In the genomic region with DNA sequence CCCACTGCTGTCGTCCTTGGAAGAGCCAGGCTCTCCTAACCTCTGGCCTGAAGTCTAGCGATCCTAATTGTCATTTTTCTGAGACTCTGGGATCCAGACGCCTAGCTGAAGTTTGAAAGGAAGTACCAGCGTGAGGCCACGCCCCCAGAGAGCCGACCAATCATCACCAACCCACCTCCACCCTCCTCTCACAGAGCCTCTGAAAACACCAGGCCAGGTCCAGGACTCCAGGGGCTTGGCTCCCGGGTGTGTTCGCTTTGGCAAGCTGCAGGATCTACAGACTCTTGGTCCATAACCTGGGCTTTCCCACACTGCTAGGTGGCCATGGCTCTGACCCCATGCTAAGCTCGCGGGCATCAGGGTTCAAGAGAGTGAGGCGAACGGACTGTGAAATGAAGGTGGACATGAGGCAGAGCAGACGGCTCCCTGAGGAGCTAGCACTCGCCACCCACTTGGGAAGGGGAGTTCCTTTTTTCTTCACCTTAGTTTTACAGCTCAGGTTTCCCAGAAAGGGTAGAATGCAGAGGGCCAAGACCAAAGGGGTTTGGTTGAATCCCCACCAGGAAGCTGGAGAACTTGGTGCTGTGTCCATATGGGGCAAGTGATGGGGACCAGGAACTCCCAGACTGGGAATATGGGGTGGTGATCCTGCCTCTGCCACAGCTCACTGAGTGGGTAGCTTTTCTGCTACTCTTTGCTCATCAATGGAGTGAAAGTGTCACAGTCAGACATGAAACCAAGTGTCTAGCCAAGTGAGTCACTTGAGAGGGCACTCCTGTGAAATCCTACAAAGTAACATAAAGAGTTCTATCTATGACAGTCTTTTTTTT, we compare ENCODE assay signal across 8 mouse cellular contexts. TPM values are rescaled to one million over a fixed set of nuclear protein-coding genes. Genes with fewer than 3 reads are reported as not detected.
DNase-seq lines count a peak whose midpoint lies in the region; ATAC-seq and TF ChIP-seq lines count a peak whose summit lies in the region.

No protein-coding gene starts in this region.

- no peak for TF ChIP-seq POLR2A in thymus, adult 2 months (IDR thresholded peaks at IDR 0.05; ENCODE audit: control insufficient read depth, extremely low read depth, insufficient read depth, low read length, poor library complexity)

- H3K36me3 ChIP-seq in intestine, postnatal 0 days (ENCODE audit: control insufficient read depth, insufficient read depth): no peaks in the 10 kb centered on the region
- no peaks in the 10 kb centered on the region for H3K36me3 ChIP-seq in liver, embryonic 16.5 days (ENCODE audit: control insufficient read depth, insufficient read depth)
- no peaks in the 10 kb centered on the region; the same call in 1 of the 2 replicates for H3K36me3 ChIP-seq in neural tube, embryonic 11.5 days (ENCODE audit: control insufficient read depth, insufficient read depth, low read length)
- no peaks in the 10 kb centered on the region for H3K36me3 ChIP-seq in thymus, adult 2 months (ENCODE audit: control insufficient read depth, insufficient read depth, low read length)

- H3K27me3 ChIP-seq in intestine, postnatal 0 days (replicated peaks; ENCODE audit: control insufficient read depth, insufficient read depth, low read length): no peaks in the 10 kb centered on the region
- no peaks in the 10 kb centered on the region for H3K27me3 ChIP-seq in liver, embryonic 16.5 days (ENCODE audit: control insufficient read depth, insufficient read depth, low read depth, low read length)
- no peaks in the 10 kb centered on the region for H3K27me3 ChIP-seq in neural tube, embryonic 11.5 days (ENCODE audit: control insufficient read depth, insufficient read depth, low read length)
- H3K27me3 ChIP-seq in thymus, adult 2 months (ENCODE audit: control insufficient read depth, insufficient read depth, low read length): no peaks in the 10 kb centered on the region

- H3K4me2 ChIP-seq in intestine, postnatal 0 days (replicated peaks; ENCODE audit: low read depth): peak overlapping the region; percentile 79
- peak overlapping the region; percentile 79 for H3K4me2 ChIP-seq in liver, embryonic 16.5 days (ENCODE audit: low read depth, low read length)
- peak overlapping the region; percentile 48 for H3K4me2 ChIP-seq in neural tube, embryonic 11.5 days (ENCODE audit: low read depth)

- peak; percentile 41 for DNase-seq in layer of hippocampus, adult 11-12 months (ENCODE audit: low spot score)
- no peak for DNase-seq in layer of hippocampus, postnatal 25 days (ENCODE audit: extremely low spot score in 1 of 2, low spot score in 1 of 2)
- DNase-seq in embryo, embryonic 11.5 days (ENCODE audit: low read depth, low spot score): peak; percentile 52
- peak; percentile 85 to 87 for DNase-seq in heart, adult 18-20 months
- DNase-seq in neural tube, embryonic 11.5 days (ENCODE audit: low spot score): peak; percentile 58
- peak; percentile 74 for DNase-seq in thymus, adult 2 months

- no peaks in the 10 kb centered on the region for H3K9me3 ChIP-seq in intestine, postnatal 0 days (ENCODE audit: control insufficient read depth)
- no peaks in the 10 kb centered on the region for H3K9me3 ChIP-seq in liver, embryonic 16.5 days (replicated peaks; ENCODE audit: control insufficient read depth, low read length)
- no peaks in the 10 kb centered on the region for H3K9me3 ChIP-seq in neural tube, embryonic 11.5 days (ENCODE audit: control insufficient read depth, low read length)

- peak overlapping the region; percentile 34; the same call in 1 of the 2 replicates for H3K9ac ChIP-seq in intestine, postnatal 0 days (ENCODE audit: low read depth, low read length)
- peak overlapping the region; percentile 58 for H3K9ac ChIP-seq in liver, embryonic 16.5 days (ENCODE audit: low read depth, low read length)
- 0 out of 2 replicates have a peak overlapping the region, but pooled peaks have one; percentile 41 for H3K9ac ChIP-seq in neural tube, embryonic 11.5 days (ENCODE audit: low read length)

- no peak for TF ChIP-seq CTCF in intestine, postnatal 0 days (IDR thresholded peaks at IDR 0.05; ENCODE audit: low read depth)
- no peak for TF ChIP-seq CTCF in thymus, adult 2 months (IDR thresholded peaks at IDR 0.05; ENCODE audit: borderline replicate concordance, control insufficient read depth, extremely low read depth, insufficient read depth, low read length, poor library complexity)

- WGBS in intestine, postnatal 0 days: 4% methylated on average over 14 of the region's 14 CpGs
- 8% methylated on average over 14 of the region's 14 CpGs for WGBS in liver, embryonic 16.5 days (ENCODE audit: insufficient replicate concordance)
- 5% methylated on average over 14 of the region's 14 CpGs for WGBS in neural tube, embryonic 11.5 days
- 13% methylated on average over 14 of the region's 14 CpGs for WGBS in thymus, adult 2 months

- no peak overlapping the region for H3K27ac ChIP-seq in intestine, postnatal 0 days (ENCODE audit: low read depth, low read length)
- H3K27ac ChIP-seq in liver, embryonic 16.5 days (ENCODE audit: low read length): peak overlapping the region; percentile 19; the same call in 1 of the 2 replicates
- H3K27ac ChIP-seq in neural tube, embryonic 11.5 days (ENCODE audit: low read depth, low read length): no peak overlapping the region
- peak overlapping the region; percentile 25; the same call in 1 of the 2 replicates for H3K27ac ChIP-seq in thymus, adult 2 months (ENCODE audit: control insufficient read depth, insufficient read depth, low read length)

- peak overlapping the region; percentile 35 for H3K4me3 ChIP-seq in intestine, postnatal 0 days (ENCODE audit: low read depth, low read length)
- H3K4me3 ChIP-seq in liver, embryonic 16.5 days (ENCODE audit: low read depth, low read length): peak overlapping the region; percentile 56
- peak overlapping the region; percentile 23; the same call in 1 of the 2 replicates for H3K4me3 ChIP-seq in neural tube, embryonic 11.5 days (ENCODE audit: low read depth, low read length)
- H3K4me3 ChIP-seq in thymus, adult 2 months (ENCODE audit: control insufficient read depth, insufficient read depth, low read length): peak overlapping the region; percentile 39

- H3K4me1 ChIP-seq in intestine, postnatal 0 days (replicated peaks; ENCODE audit: control insufficient read depth, insufficient read depth, low read length): no peaks in the 10 kb centered on the region
- peaks cover 8% of the 10 kb centered on the region for H3K4me1 ChIP-seq in liver, embryonic 16.5 days (ENCODE audit: control insufficient read depth, low read depth, low read length)
- H3K4me1 ChIP-seq in neural tube, embryonic 11.5 days (ENCODE audit: control insufficient read depth, insufficient read depth, low read length): no peaks in the 10 kb centered on the region
- peaks cover 9% of the 10 kb centered on the region for H3K4me1 ChIP-seq in thymus, adult 2 months (replicated peaks; ENCODE audit: control insufficient read depth, insufficient read depth, low read length)

- peak; percentile 91 for ATAC-seq in intestine, postnatal 0 days
- ATAC-seq in liver, embryonic 16.5 days (ENCODE audit: low read depth): peak; percentile 97
- ATAC-seq in neural tube, embryonic 11.5 days (ENCODE audit: insufficient read depth, low FRiP score, low TSS enrichment): peak; percentile 81; the same call in 1 of the 2 replicates

RNA-seq across cellular contexts. Expression of gene Scaf8, which starts 12.2 kb away (rescaled TPM):
- 10 to 100 TPM; 49.9 to 58.4 TPM for total RNA-seq in layer of hippocampus, postnatal 25 days (2021)
- total RNA-seq in heart, adult 18-20 months (2021): 10 to 100 TPM; 28.4 to 32.1 TPM
- 8.3 and 9.4 TPM in 2 replicates for polyA plus RNA-seq in intestine, postnatal 0 days (2015; fragmentation: Nextera tagmentation; extraction: Ambion mirVana)
- 7.2 and 7.3 TPM in 2 replicates for polyA plus RNA-seq in liver, embryonic 16.5 days (2015; fragmentation: Nextera tagmentation; extraction: Ambion mirVana)
- polyA plus RNA-seq in neural tube, embryonic 11.5 days (2014; fragmentation: Nextera tagmentation; extraction: Ambion mirVana): 27.8 and 28.3 TPM in 2 replicates
- polyA plus RNA-seq in thymus, adult 2 months (2012; rRNA removed): 52.7 and 62.9 TPM in 2 replicates

Comparison
In these comparisons a context has a peak if more than half of its experiments do, and no peak if none do; other contexts are left out.
1. DNase-seq: peak in layer of hippocampus, adult 11-12 months (single experiment), embryo, embryonic 11.5 days (single experiment), heart, adult 18-20 months (2 of 2), neural tube, embryonic 11.5 days (single experiment) and thymus, adult 2 months (single experiment); none in layer of hippocampus, postnatal 25 days (0 of 2).
2. H3K27ac ChIP-seq: peak in liver, embryonic 16.5 days (single experiment) and thymus, adult 2 months (single experiment); none in intestine, postnatal 0 days (single experiment) and neural tube, embryonic 11.5 days (single experiment).
3. Peak in every context shown above with its lines, with median percentiles within 50 percentile points of each other: ATAC-seq, H3K4me2 ChIP-seq, H3K4me3 ChIP-seq and H3K9ac ChIP-seq.